Mouse (Mus musculus): ENCODE measurements at regions not wholly inside any gene's neighbourhood (a gene's known extent, or its start where the extent isn't known, plus 50 kb on each side); places are given as distances from the start of the nearest gene placed in this dataset.

- DNase-seq, result no peak
These were observed 707.0 kb upstream of the Nectin3 start for GRCm38 (mm10) chr16:47205339-47205738.

DNA sequence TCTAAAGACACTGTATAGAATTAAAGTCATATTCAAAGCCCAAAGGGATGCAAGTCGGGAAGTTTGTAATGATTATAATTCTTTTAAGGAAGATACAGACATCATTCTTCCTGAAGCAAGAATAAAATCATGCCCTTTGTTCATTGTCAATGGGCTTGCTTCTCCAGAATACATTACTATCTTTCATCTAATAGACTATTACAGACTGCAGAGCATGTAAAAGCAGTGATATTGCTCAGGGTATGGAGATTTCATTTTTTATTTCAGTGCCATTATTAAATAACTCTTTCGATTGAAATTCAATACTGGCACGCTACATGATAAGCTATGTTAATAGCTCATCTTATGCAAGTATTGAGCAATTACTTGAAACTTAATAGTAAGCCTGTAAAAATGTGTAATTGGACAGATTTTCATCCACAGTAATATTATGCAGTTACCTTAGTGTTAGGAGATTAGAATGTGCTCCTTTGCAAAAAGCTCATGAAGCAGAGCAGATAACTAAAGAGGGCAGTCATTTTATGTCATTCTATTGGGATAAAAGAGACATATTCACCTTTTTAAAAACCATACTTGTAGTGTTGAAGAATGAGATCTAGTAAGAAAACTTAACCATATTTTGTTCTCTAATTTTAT lies 706.5 kb upstream of the Nectin3 start:
- no peak for DNase-seq

- no peak for DNase-seq
These were observed 705.7 kb upstream of the Nectin3 start for GRCm38 (mm10) chr16:47204031-47204430.

- DNase-seq, result peak; percentile 3
These were observed 673.3 kb upstream of the Nectin3 start for GRCm38 (mm10) chr16:47171444-47172182.

- no peak for DNase-seq
These were observed 666.2 kb upstream of the Nectin3 start for GRCm38 (mm10) chr16:47164573-47164972.
